Comparison of ENCODE assay signal across 25 mouse cellular contexts in genomic region chr11:53621582-53622439, GRCm38 (mm10). TPM values are rescaled to one million over a fixed set of nuclear protein-coding genes. Genes with fewer than 3 reads are reported as not detected.
"Had no signal": no experiment of that assay in that cellular context is flagged by ENCODE, and none has a peak within 500 bp of the region (broad histone marks: within the 10 kb centered on the region; RNA-seq: fewer than 3 reads in every experiment).

No protein-coding gene starts in this region.

- H3K27me3 ChIP-seq: limb, embryonic 13.5 days; liver, embryonic 15.5 days; midbrain, embryonic 12.5 days; midbrain, embryonic 15.5 days; neural tube, embryonic 12.5 days; neural tube, embryonic 15.5 days; stomach, embryonic 15.5 days had no signal

- ATAC-seq: intestine, embryonic 16.5 days; midbrain, embryonic 15.5 days had no signal

- H3K9me3 ChIP-seq: limb, embryonic 13.5 days; liver, embryonic 15.5 days; midbrain, embryonic 15.5 days; neural tube, embryonic 12.5 days; neural tube, embryonic 15.5 days; stomach, embryonic 15.5 days had no signal

- H3K27ac ChIP-seq: limb, embryonic 13.5 days; liver, embryonic 15.5 days; midbrain, embryonic 12.5 days; midbrain, embryonic 15.5 days; neural tube, embryonic 12.5 days; neural tube, embryonic 15.5 days; stomach, embryonic 15.5 days had no signal

- H3K4me1 ChIP-seq: limb, embryonic 13.5 days; midbrain, embryonic 12.5 days; midbrain, embryonic 15.5 days; neural tube, embryonic 12.5 days; neural tube, embryonic 15.5 days; stomach, embryonic 15.5 days had no signal

- H3K9ac ChIP-seq: limb, embryonic 13.5 days; liver, embryonic 15.5 days; midbrain, embryonic 12.5 days; midbrain, embryonic 15.5 days; neural tube, embryonic 12.5 days; neural tube, embryonic 15.5 days; stomach, embryonic 15.5 days had no signal

- H3K4me2 ChIP-seq: limb, embryonic 13.5 days; liver, embryonic 15.5 days; midbrain, embryonic 12.5 days; midbrain, embryonic 15.5 days; neural tube, embryonic 12.5 days; neural tube, embryonic 15.5 days; stomach, embryonic 15.5 days had no signal

- H3K36me3 ChIP-seq: limb, embryonic 13.5 days; liver, embryonic 15.5 days; midbrain, embryonic 12.5 days; midbrain, embryonic 15.5 days; neural tube, embryonic 12.5 days; neural tube, embryonic 15.5 days; stomach, embryonic 15.5 days had no signal

- DNase-seq: kidney, adult 18-20 months; kidney, adult 9 months; kidney, postnatal 14 days; kidney, postnatal 4 days; left cerebral cortex, postnatal 4 days; lung, adult 2 months; right cerebral cortex, adult 18-20 months; right cerebral cortex, postnatal 14 days; right cerebral cortex, postnatal 4 days; thymus, postnatal 25 days had no signal

- H3K4me3 ChIP-seq: limb, embryonic 13.5 days; liver, embryonic 15.5 days; midbrain, embryonic 12.5 days; midbrain, embryonic 15.5 days; neural tube, embryonic 12.5 days; neural tube, embryonic 15.5 days; stomach, embryonic 15.5 days had no signal

RNA-seq across cellular contexts. Expression of gene Il4, which starts 3.3 kb away (rescaled TPM):
- total RNA-seq: layer of hippocampus, adult 18-20 months; layer of hippocampus, postnatal 14 days; left cerebral cortex, postnatal 14 days; left cerebral cortex, postnatal 4 days; liver, adult 2 months had no signal
- polyA plus RNA-seq: lung, adult 2 months had no signal

RNA-seq across cellular contexts. Expression of gene Il13, which starts 12.7 kb away (rescaled TPM):
- total RNA-seq: layer of hippocampus, adult 18-20 months; layer of hippocampus, postnatal 14 days; left cerebral cortex, adult 8-10 months; left cerebral cortex, postnatal 14 days; left cerebral cortex, postnatal 4 days; liver, adult 2 months had no signal
- polyA plus RNA-seq: intestine, embryonic 16.5 days; kidney, embryonic 16.5 days; liver, adult 2 months; liver, embryonic 15.5 days; lung, adult 2 months; lung, embryonic 16.5 days; midbrain, embryonic 12.5 days; midbrain, embryonic 15.5 days; neural tube, embryonic 12.5 days; neural tube, embryonic 15.5 days; stomach, embryonic 15.5 days had no signal
